Comparison of ENCODE assay signal across 29 mouse cellular contexts in the genomic region with DNA sequence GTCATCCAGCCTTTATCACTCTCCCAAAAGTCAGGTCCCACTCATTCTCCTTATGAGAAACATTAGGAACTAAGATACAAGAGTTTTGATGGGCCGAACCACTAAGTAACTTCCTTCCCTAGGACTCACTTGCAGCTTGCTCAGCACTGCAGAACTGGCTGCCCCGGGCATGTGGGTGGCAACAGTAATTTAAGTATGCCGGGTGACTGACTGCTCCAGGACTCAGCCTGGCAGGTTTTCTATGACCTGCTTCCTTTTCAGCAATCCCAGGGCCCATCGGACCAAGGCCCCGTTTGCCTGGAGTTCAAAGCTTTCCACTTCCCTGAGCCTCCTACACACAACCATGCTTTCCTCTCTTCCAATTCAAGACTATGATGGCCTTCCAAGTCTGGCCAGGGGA. TPM values are rescaled to one million over a fixed set of nuclear protein-coding genes. Genes with fewer than 3 reads are reported as not detected.
DNase-seq lines count a peak whose midpoint lies in the region; ATAC-seq and TF ChIP-seq lines count a peak whose summit lies in the region.
"Had no signal": no experiment of that assay in that cellular context is flagged by ENCODE, and none has a peak within 500 bp of the region (broad histone marks: within the 10 kb centered on the region; RNA-seq: fewer than 3 reads in every experiment).

No protein-coding gene starts in this region.

- H3K27me3 ChIP-seq in heart, embryonic 12.5 days (replicated peaks): no peaks in the 10 kb centered on the region
- no peaks in the 10 kb centered on the region; the same call in 1 of the 2 replicates for H3K27me3 ChIP-seq in liver, embryonic 12.5 days (replicated peaks)
- peaks cover 6% of the 10 kb centered on the region; the same call in 1 of the 2 replicates for H3K27me3 ChIP-seq in liver, postnatal 0 days (ENCODE audit: insufficient read depth, low read length)
- H3K27me3 ChIP-seq: embryonic facial prominence, embryonic 13.5 days; forebrain, embryonic 12.5 days; forebrain, embryonic 15.5 days; heart, embryonic 15.5 days had no signal

- no peak overlapping the region for H3K27ac ChIP-seq in heart, embryonic 12.5 days (ENCODE audit: poor library complexity, severe bottlenecking)
- H3K27ac ChIP-seq in liver, embryonic 12.5 days: 0 out of 2 replicates have a peak overlapping the region, but pooled peaks have one; percentile 11
- H3K27ac ChIP-seq in liver, postnatal 0 days (ENCODE audit: low read depth): no peak overlapping the region
- H3K27ac ChIP-seq: embryonic facial prominence, embryonic 10.5 days; embryonic facial prominence, embryonic 13.5 days; forebrain, embryonic 12.5 days; forebrain, embryonic 15.5 days; heart, embryonic 15.5 days; hindbrain, embryonic 14.5 days; hindbrain, postnatal 0 days had no signal

- intact Hi-C loops in gastrocnemius, postnatal 36 days (cut with DNase I): no loop called here
- intact Hi-C loops in heart, postnatal 25 days (cut with DNase I): loop anchor here (10.0 kb wide), 1 partner anchor 1002 kb away; no protein-coding TSS in a partner anchor

- no peak for ATAC-seq in heart, embryonic 12.5 days (ENCODE audit: insufficient number of reproducible peaks, low FRiP score)
- no peak for ATAC-seq in liver, embryonic 12.5 days
- no peak for ATAC-seq in liver, postnatal 0 days
- ATAC-seq: activated CD4-positive, CD25-positive, alpha-beta regulatory T cell, adult 4 months; forebrain, embryonic 15.5 days; hindbrain, postnatal 0 days; inflammation-experienced regulatory T-cells, adult 6 months had no signal

- peak; percentile 51 for DNase-seq in gastrocnemius, adult 18-20 months (ENCODE audit: low spot score)
- no peak for DNase-seq in gastrocnemius, postnatal 36 days
- no peak for DNase-seq in heart, postnatal 25 days (ENCODE audit: low spot score)
- DNase-seq in liver, postnatal 0 days: no peak
- DNase-seq: adrenal gland, adult 8-10 months; adrenal gland, postnatal 25 days; cerebellum, adult 11-12 months; cerebellum, adult 8-10 months; cerebellum, postnatal 10 days; cerebellum, postnatal 36 days; embryo, embryonic 11 days; heart, adult 11 months; heart, postnatal 10 days; heart, postnatal 4 days; kidney, adult 11 months had no signal

- no peaks in the 10 kb centered on the region for H3K9me3 ChIP-seq in heart, embryonic 12.5 days (replicated peaks)
- H3K9me3 ChIP-seq in liver, embryonic 12.5 days (replicated peaks): no peaks in the 10 kb centered on the region
- H3K9me3 ChIP-seq in liver, postnatal 0 days (ENCODE audit: low read length): no peaks in the 10 kb centered on the region
- H3K9me3 ChIP-seq: embryonic facial prominence, embryonic 10.5 days; embryonic facial prominence, embryonic 13.5 days; forebrain, embryonic 12.5 days; forebrain, embryonic 15.5 days; heart, embryonic 15.5 days had no signal

- peaks cover 47% of the 10 kb centered on the region for H3K36me3 ChIP-seq in heart, embryonic 12.5 days
- H3K36me3 ChIP-seq in liver, embryonic 12.5 days: peaks cover 49% of the 10 kb centered on the region
- peaks cover 30% of the 10 kb centered on the region for H3K36me3 ChIP-seq in liver, postnatal 0 days (replicated peaks; ENCODE audit: insufficient read depth, low read length)

- 86% methylated on average over 5 of the region's 5 CpGs for WGBS in heart, embryonic 12.5 days
- WGBS in liver, embryonic 12.5 days (ENCODE audit: insufficient replicate concordance): 71% methylated on average over 5 of the region's 5 CpGs
- WGBS in liver, postnatal 0 days (ENCODE audit: insufficient replicate concordance): 73% methylated on average over 5 of the region's 5 CpGs

- peak overlapping the region; percentile 25; the same call in 1 of the 2 replicates for H3K9ac ChIP-seq in heart, embryonic 12.5 days
- no peak overlapping the region for H3K9ac ChIP-seq in liver, embryonic 12.5 days
- no peak overlapping the region for H3K9ac ChIP-seq in liver, postnatal 0 days (replicated peaks)
- H3K9ac ChIP-seq: embryonic facial prominence, embryonic 13.5 days; forebrain, embryonic 12.5 days; forebrain, embryonic 15.5 days; heart, embryonic 15.5 days; hindbrain, embryonic 14.5 days had no signal

- H3K4me2 ChIP-seq in heart, embryonic 12.5 days: no peak overlapping the region
- H3K4me2 ChIP-seq in liver, embryonic 12.5 days: no peak overlapping the region
- no peak overlapping the region for H3K4me2 ChIP-seq in liver, postnatal 0 days (ENCODE audit: low read depth, low read length)
- H3K4me2 ChIP-seq: embryonic facial prominence, embryonic 13.5 days; forebrain, embryonic 12.5 days; forebrain, embryonic 15.5 days; heart, embryonic 11.5 days; heart, embryonic 15.5 days; hindbrain, embryonic 14.5 days had no signal

- H3K4me3 ChIP-seq in heart, embryonic 12.5 days: no peak overlapping the region
- H3K4me3 ChIP-seq in liver, embryonic 12.5 days: no peak overlapping the region
- H3K4me3 ChIP-seq in liver, postnatal 0 days (ENCODE audit: low read depth, low read length): no peak overlapping the region
- H3K4me3 ChIP-seq: embryonic facial prominence, embryonic 10.5 days; embryonic facial prominence, embryonic 13.5 days; erythroblast, embryonic 14.5 days; forebrain, embryonic 12.5 days; forebrain, embryonic 15.5 days; heart, embryonic 15.5 days had no signal

- TF ChIP-seq EP300 in liver, postnatal 0 days (IDR thresholded peaks at IDR 0.05; ENCODE audit: low read depth): no peak

- no peak for TF ChIP-seq CTCF in liver, postnatal 0 days (IDR thresholded peaks at IDR 0.05; ENCODE audit: low read depth)

- 0 out of 2 replicates have a peak, but pooled peaks cover 4% of the 10 kb centered on the region for H3K4me1 ChIP-seq in heart, embryonic 12.5 days (replicated peaks)
- peaks cover 26% of the 10 kb centered on the region for H3K4me1 ChIP-seq in liver, embryonic 12.5 days
- H3K4me1 ChIP-seq in liver, postnatal 0 days (ENCODE audit: insufficient read depth): no peaks in the 10 kb centered on the region; the same call in 1 of the 2 replicates
- H3K4me1 ChIP-seq: forebrain, embryonic 12.5 days; heart, embryonic 15.5 days had no signal

RNA-seq across cellular contexts. Expression of a gene that starts 19.6 kb away (rescaled TPM):
- 100 to 1,000 TPM; 150 to 177 TPM for total RNA-seq in gastrocnemius, adult 18-20 months (2021)
- total RNA-seq in gastrocnemius, postnatal 36 days (2021): 100 to 1,000 TPM; 129 to 144 TPM
- 161 and 163 TPM in 2 replicates for polyA plus RNA-seq in heart, embryonic 12.5 days (2016; fragmentation: Nextera tagmentation; extraction: Ambion mirVana)
- 100 to 1,000 TPM; 162 to 164 TPM for total RNA-seq in heart, postnatal 25 days (2021)
- polyA plus RNA-seq in liver, embryonic 12.5 days (2016; fragmentation: Nextera tagmentation; extraction: Ambion mirVana): 94.4 and 96.9 TPM in 2 replicates
- 43.8 and 44.6 TPM in 2 replicates for polyA plus RNA-seq in liver, postnatal 0 days (2015; fragmentation: Nextera tagmentation; extraction: Ambion mirVana)

RNA-seq across cellular contexts. Expression of a gene that starts 42.9 kb away (rescaled TPM):
- total RNA-seq in gastrocnemius, adult 18-20 months (2021): not detected
- total RNA-seq in gastrocnemius, postnatal 36 days (2021): not detected
- polyA plus RNA-seq in heart, embryonic 12.5 days (2016; fragmentation: Nextera tagmentation; extraction: Ambion mirVana): not detected in 2 replicates
- not detected for total RNA-seq in heart, postnatal 25 days (2021)
- polyA plus RNA-seq in liver, embryonic 12.5 days (2016; fragmentation: Nextera tagmentation; extraction: Ambion mirVana): not detected in 2 replicates
- polyA plus RNA-seq in liver, postnatal 0 days (2015; fragmentation: Nextera tagmentation; extraction: Ambion mirVana): not detected in 2 replicates
- total RNA-seq: adrenal gland, adult 8-10 months; adrenal gland, postnatal 25 days; heart, adult 8-10 months; heart, postnatal 10 days; heart, postnatal 4 days; hindbrain, postnatal 0 days had no signal
- polyA plus RNA-seq: activated CD4-positive, CD25-positive, alpha-beta regulatory T cell, adult 4 months; embryonic facial prominence, embryonic 13.5 days; erythroblast, embryonic 14.5 days; heart, embryonic 15.5 days; inflammation-experienced regulatory T-cells, adult 6 months had no signal

RNA-seq across cellular contexts. Expression of a gene that starts 53.9 kb away (rescaled TPM):
- total RNA-seq in gastrocnemius, adult 18-20 months (2021): 10 to 100 TPM; 11.6 to 17.7 TPM
- total RNA-seq in gastrocnemius, postnatal 36 days (2021): 10 to 100 TPM; 12.9 to 13.2 TPM
- polyA plus RNA-seq in heart, embryonic 12.5 days (2016; fragmentation: Nextera tagmentation; extraction: Ambion mirVana): 23.5 and 23.6 TPM in 2 replicates
- total RNA-seq in heart, postnatal 25 days (2021): 10 to 100 TPM; 14.6 to 15.6 TPM
- 8.9 and 9.2 TPM in 2 replicates for polyA plus RNA-seq in liver, embryonic 12.5 days (2016; fragmentation: Nextera tagmentation; extraction: Ambion mirVana)
- 9.0 and 10.4 TPM in 2 replicates for polyA plus RNA-seq in liver, postnatal 0 days (2015; fragmentation: Nextera tagmentation; extraction: Ambion mirVana)
